Mouse (Mus musculus) forebrain, embryonic 16.5 days (tissue): ENCODE measurements around the gene Wasf2. TPM values are rescaled to one million over a fixed set of nuclear protein-coding genes. Genes with fewer than 3 reads are reported as not detected.

Source experiments
- ATAC-seq: fragments of 200-750 bp; cut with Nextera tagmentation; 2 replicates; pipeline ENCODE4 v1.8.0; 2017; ENCODE audit warnings: mild to moderate bottlenecking, moderate library complexity
- H3K27ac ChIP-seq: fragments of 300-500 bp; sonication (generic); 2 replicates; pipeline ENCODE4 v1.5.1; 2014; ENCODE audit warnings: low read length, control low read depth
- H3K27me3 ChIP-seq: fragments of 300-500 bp; sonication (generic); replicated peaks from 2 replicates; pipeline ENCODE4 v1.6.1; 2014; ENCODE audit warnings: low read length; ENCODE audit not compliant: control insufficient read depth, insufficient read depth
- H3K36me3 ChIP-seq: fragments of 300-500 bp; sonication (generic); 2 replicates; pipeline ENCODE4 v1.6.1; 2014; ENCODE audit not compliant: control insufficient read depth, insufficient read depth
- H3K4me1 ChIP-seq: fragments of 300-500 bp; sonication (generic); replicated peaks from 2 replicates; pipeline ENCODE4 v1.6.1; 2014; ENCODE audit warnings: low read length; ENCODE audit not compliant: control insufficient read depth, insufficient read depth
- H3K4me2 ChIP-seq: fragments of 300-500 bp; sonication (generic); 2 replicates; pipeline ENCODE4 v1.6.1; 2014; ENCODE audit warnings: mild to moderate bottlenecking, low read length, control low read depth
- H3K4me3 ChIP-seq: fragments of 300-500 bp; sonication (generic); replicated peaks from 2 replicates; pipeline ENCODE4 v1.5.1; 2014; ENCODE audit warnings: mild to moderate bottlenecking, low read length, control low read depth
- H3K9ac ChIP-seq: fragments of 300-500 bp; sonication (generic); replicated peaks from 2 replicates; pipeline ENCODE4 v1.6.1; 2014; ENCODE audit warnings: low read depth, low read length, control low read depth
- H3K9me3 ChIP-seq: fragments of 300-500 bp; sonication (generic); 2 replicates; pipeline ENCODE4 v1.6.1; 2016; ENCODE audit warnings: low read length; ENCODE audit not compliant: control insufficient read depth
- WGBS: fragments of 180-500 bp; shearing (Covaris S2); extraction: QIAGEN DNeasy Blood & Tissue Kit; methylation state at CpG from one replicate; pipeline ENCODE4 v1.1.7; 2014; 5-methylcytosine and 5-hydroxymethylcytosine counted together
- polyA plus RNA-seq: library from polyadenylated mRNA; unstranded; fragments of >200 nt; fragmentation: Nextera tagmentation; extraction: Ambion mirVana; gene quantifications from 2 replicates; pipeline ENCODE4 v1.2.1, GENCODE M21; 2015

The Wasf2 gene
- polyA plus RNA-seq, 1 experiment from 2014 or later = 27.0 TPM

DNA sequence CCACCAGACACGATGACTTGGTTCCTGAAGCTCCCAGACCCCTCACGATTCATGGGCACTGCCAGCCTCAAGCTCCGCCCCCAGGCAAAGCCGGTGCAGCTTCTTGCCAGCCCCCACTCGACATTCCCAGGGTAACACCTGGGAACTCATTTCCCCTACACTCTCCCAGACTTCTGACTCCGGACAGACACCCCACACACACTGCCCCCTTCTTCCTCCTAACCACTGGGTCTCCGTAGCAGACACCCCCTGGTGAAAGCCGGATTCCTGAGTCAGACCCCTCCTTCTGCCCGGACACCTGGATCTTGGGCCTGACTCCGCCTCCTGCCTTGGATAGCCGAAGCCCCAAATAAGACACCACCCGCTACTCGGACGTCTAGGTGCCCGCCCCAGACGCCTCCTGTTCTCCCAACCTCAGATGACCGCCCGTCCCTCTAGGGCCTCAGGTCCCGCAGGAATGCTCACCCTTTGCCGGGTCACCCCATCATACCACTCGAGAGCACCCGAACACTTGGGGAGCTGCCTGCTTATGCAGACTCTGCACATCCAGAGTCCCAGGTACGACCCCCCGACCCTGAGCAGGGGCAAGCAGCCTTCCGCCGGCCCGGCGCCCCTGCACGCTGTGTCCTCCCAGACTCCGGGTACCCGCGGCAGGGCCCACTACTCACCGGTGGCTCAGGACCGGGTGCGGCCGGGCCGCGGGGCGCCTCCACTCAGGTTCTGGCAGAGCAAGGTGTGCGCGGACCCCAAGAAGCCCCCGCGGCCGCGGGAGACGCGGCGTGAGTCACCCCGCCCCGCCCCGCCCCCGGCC, 81.7 kb downstream of the Wasf2 start, which contains the start of the genes Cd164l2 and Gpr3:
TSS of gene Cd164l2 (plus strand) at position 381 of the 811 bp plus-strand sequence.
TSS of gene Gpr3 (minus strand) at position 786 of the 811 bp plus-strand sequence.
- Histone ChIP-seq H3K27me3 (peaks cover 6% of the 10 kb centered on the region; the same call in 1 of the 2 replicates), H3K9ac (peak within 1 kb of the TSS; percentile 64), H3K9me3 (no peaks in the 10 kb centered on the region), H3K36me3 (no peaks in the 10 kb centered on the region), H3K4me1 (peaks cover 14% of the 10 kb centered on the region), H3K27ac (no peak within 1 kb of the TSS), H3K4me3 (peak within 1 kb of the TSS; percentile 64), H3K4me2 (peak within 1 kb of the TSS; percentile 87)
- ATAC-seq = peak; percentile 59
- WGBS = 2% methylated on average over 45 of the region's 52 CpGs

DNA sequence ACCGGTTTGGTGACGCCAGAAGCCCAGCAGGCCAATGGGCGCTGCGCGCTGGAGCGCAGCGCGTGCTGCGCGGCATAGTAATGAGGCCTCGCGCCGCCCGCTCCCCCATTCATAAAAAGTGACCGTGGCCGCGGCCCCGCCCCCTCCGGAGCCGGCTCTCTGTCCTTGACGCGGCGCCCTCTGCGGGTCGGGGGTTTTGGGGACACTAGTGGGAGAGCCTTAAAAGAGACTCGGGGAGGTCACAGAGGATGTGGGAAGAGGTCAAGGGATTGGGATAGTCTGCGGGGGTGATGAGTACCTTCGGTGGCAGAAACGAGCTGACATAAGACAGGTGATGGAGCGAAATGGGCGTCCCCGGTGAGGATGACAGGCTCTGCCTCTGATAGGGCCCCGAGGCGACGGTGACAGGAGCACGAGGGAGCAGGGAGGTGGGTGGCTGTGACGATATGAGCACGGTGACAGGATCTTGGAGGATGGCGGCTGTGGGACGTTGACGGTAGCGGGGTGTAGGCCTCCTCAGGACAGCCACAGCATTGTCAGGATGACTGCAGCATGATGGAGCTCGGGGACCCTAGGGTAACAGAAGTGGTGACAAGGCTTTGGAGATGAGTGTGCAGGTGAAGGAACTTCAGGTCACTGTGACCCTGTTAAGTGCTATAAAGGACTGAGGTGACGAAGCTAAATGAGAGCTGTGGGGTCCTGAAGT, 82.4 kb downstream of the Wasf2 start:
- Histone ChIP-seq H3K4me2 (peak overlapping the region; percentile 87), H3K36me3 (no peaks in the 10 kb centered on the region), H3K4me3 (peak overlapping the region; percentile 64), H3K4me1 (peaks cover 14% of the 10 kb centered on the region), H3K27me3 (peaks cover 6% of the 10 kb centered on the region; the same call in 1 of the 2 replicates), H3K9ac (peak overlapping the region; percentile 64), H3K27ac (no peak overlapping the region), H3K9me3 (no peaks in the 10 kb centered on the region)
- WGBS = 1% methylated on average over 41 of the region's 44 CpGs
- ATAC-seq = peak; percentile 89

DNA sequence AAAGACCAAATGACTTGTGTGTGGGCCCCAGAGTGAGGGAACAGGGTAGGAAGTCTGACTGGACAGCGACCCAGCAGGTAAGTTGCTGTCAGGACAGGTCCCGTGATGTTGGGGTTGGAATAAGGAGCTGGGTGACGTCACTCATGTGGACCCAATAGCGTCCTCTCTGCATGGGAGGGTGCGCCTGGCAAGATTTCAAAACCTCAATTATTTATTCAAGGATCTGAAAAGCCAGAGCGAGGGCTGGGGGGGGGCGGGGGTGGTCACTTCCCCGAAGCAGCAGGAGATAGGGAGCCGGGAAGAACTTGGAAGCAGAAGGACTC, 82.9 kb downstream of the Wasf2 start:
- Histone ChIP-seq H3K4me2 (peak overlapping the region; percentile 87), H3K27me3 (peaks cover 6% of the 10 kb centered on the region; the same call in 1 of the 2 replicates), H3K4me1 (peaks cover 14% of the 10 kb centered on the region), H3K27ac (no peak overlapping the region), H3K9me3 (no peaks in the 10 kb centered on the region), H3K4me3 (peak overlapping the region; percentile 64), H3K9ac (no peak overlapping the region), H3K36me3 (no peaks in the 10 kb centered on the region)
- ATAC-seq = peak; percentile 7; the same call in 1 of the 2 replicates
- 0% methylated on average over 9 of the region's 9 CpGs for WGBS

DNA sequence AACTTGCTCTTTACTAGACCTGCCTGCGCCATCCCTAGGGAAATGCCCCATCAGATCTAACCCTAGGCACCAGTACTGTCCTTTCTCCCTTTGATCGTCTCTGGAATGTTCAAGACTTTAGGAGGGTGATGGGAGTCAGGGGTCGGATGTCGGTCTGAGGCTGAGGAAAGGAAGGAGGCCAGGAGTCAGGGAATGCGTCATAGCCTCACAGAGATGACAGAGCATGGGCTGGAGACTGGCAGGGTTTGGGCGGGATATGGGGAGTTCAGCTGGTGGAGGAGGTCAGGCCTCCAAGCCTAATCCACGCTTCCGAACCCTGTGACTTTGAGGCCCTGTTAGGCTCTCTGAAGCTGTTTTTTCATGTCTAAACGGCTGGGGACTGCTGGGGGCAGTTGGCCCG, 83.4 kb downstream of the Wasf2 start:
- no peaks in the 10 kb centered on the region for H3K9me3 ChIP-seq
- H3K4me1 ChIP-seq = peaks cover 14% of the 10 kb centered on the region
- no peak overlapping the region for H3K27ac ChIP-seq
- H3K4me3 ChIP-seq = no peak overlapping the region
- no peak overlapping the region for H3K9ac ChIP-seq
- no peak for ATAC-seq
- no peaks in the 10 kb centered on the region for H3K36me3 ChIP-seq
- 6% methylated on average over 10 of the region's 10 CpGs for WGBS
- H3K4me2 ChIP-seq = peak overlapping the region; percentile 87
- peaks cover 6% of the 10 kb centered on the region; the same call in 1 of the 2 replicates for H3K27me3 ChIP-seq

GRCm38 (mm10) chr4:133217641-133218040, 87.3 kb downstream of the Wasf2 start:
- H3K27ac ChIP-seq = no peak overlapping the region
- no peaks in the 10 kb centered on the region for H3K9me3 ChIP-seq
- peaks cover 10% of the 10 kb centered on the region for H3K27me3 ChIP-seq
- H3K9ac ChIP-seq = no peak overlapping the region
- H3K4me2 ChIP-seq = no peak overlapping the region
- H3K36me3 ChIP-seq = no peaks in the 10 kb centered on the region
- WGBS = under 1% methylated on average over 5 of the region's 5 CpGs
- H3K4me3 ChIP-seq = no peak overlapping the region
- ATAC-seq = no peak
- H3K4me1 ChIP-seq = peaks cover 11% of the 10 kb centered on the region

DNA sequence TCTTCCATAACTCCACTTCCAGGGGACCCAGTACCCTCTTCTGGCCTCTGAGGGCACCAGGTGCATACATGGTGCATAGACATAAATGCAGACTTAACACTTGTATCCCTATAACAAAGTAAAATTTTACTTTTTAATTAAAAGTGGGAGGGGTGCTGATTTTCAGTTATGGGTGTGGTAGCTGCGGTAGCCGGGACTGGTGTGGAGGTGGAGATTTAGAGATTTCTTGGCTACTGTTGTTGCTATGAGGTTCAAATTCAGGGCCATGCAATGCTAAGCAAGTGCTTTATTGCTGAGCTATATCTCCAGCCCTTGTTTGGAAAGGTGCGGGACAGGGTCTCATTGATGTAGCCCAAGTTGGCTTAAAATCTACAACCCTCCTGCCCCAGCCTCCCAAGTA, 88.4 kb downstream of the Wasf2 start:
- 88% methylated on average over 3 of the region's 3 CpGs for whole genome bisulfite sequencing
- no peaks in the 10 kb centered on the region for H3K36me3 ChIP-seq
- no peak for ATAC-seq

GRCm38 (mm10) chr4:133220656-133221055, 90.4 kb downstream of the Wasf2 start:
- no peak overlapping the region for H3K27ac ChIP-seq
- peak overlapping the region; percentile 53 for H3K4me2 ChIP-seq
- peaks cover 3% of the 10 kb centered on the region; the same call in 1 of the 2 replicates for H3K4me1 ChIP-seq
- peak overlapping the region; percentile 41 for H3K9ac ChIP-seq
- H3K36me3 ChIP-seq = no peaks in the 10 kb centered on the region
- no peaks in the 10 kb centered on the region for H3K9me3 ChIP-seq
- peak overlapping the region; percentile 27 for H3K4me3 ChIP-seq
- 2% methylated on average over 25 of the region's 25 CpGs for WGBS
- no peak for ATAC-seq
- peaks cover 6% of the 10 kb centered on the region for H3K27me3 ChIP-seq

More for the DNA sequence above, 88.4 kb downstream of the Wasf2 start:
- Histone ChIP-seq H3K4me1 (peaks cover 3% of the 10 kb centered on the region; the same call in 1 of the 2 replicates), H3K27ac (no peak overlapping the region), H3K9me3 (no peaks in the 10 kb centered on the region), H3K4me2 (no peak overlapping the region), H3K9ac (no peak overlapping the region), H3K4me3 (no peak overlapping the region), H3K27me3 (peaks cover 8% of the 10 kb centered on the region)

- H3K4me3 ChIP-seq = no peak overlapping the region
- no peak overlapping the region for H3K4me2 ChIP-seq
- 81% methylated on average over 8 of the region's 8 CpGs for WGBS
- H3K27ac ChIP-seq = no peak overlapping the region
- no peak overlapping the region for H3K9ac ChIP-seq
- peaks cover 6% of the 10 kb centered on the region for H3K27me3 ChIP-seq
- no peak for ATAC-seq
- no peaks in the 10 kb centered on the region for H3K9me3 ChIP-seq
- no peaks in the 10 kb centered on the region for H3K36me3 ChIP-seq
- H3K4me1 ChIP-seq = peaks cover 3% of the 10 kb centered on the region; the same call in 1 of the 2 replicates
Observed at GRCm38 (mm10) chr4:133221701-133222100, 91.4 kb downstream of the Wasf2 start.

GRCm38 (mm10) chr4:133223875-133224274, 93.6 kb downstream of the Wasf2 start:
- ATAC-seq = no peak
- H3K27me3 ChIP-seq = peaks cover 6% of the 10 kb centered on the region
- H3K4me2 ChIP-seq = no peak overlapping the region
- H3K27ac ChIP-seq = no peak overlapping the region
- H3K9me3 ChIP-seq = no peaks in the 10 kb centered on the region
- 39% methylated on average over 5 of the region's 5 CpGs for WGBS
- H3K4me1 ChIP-seq = peaks cover 3% of the 10 kb centered on the region; the same call in 1 of the 2 replicates
- H3K4me3 ChIP-seq = no peak overlapping the region
- no peaks in the 10 kb centered on the region for H3K36me3 ChIP-seq
- H3K9ac ChIP-seq = no peak overlapping the region
